Mouse (Mus musculus) limb, embryonic 11.5 days (tissue): ENCODE results near the gene Snapc4. TPM values are rescaled to one million over a fixed set of nuclear protein-coding genes. Genes with fewer than 3 reads are reported as not detected.

Experiments used
- ATAC-seq: fragments of 200-750 bp; cut with Nextera tagmentation; 2 replicates; pipeline ENCODE4 v1.8.0; 2017; ENCODE audit warnings: low read depth; ENCODE audit not compliant: insufficient number of reproducible peaks, low FRiP score, low TSS enrichment
- DNase-seq: peaks from one replicate; pipeline ENCODE4 v3.0.0-alpha.2; 2015; ENCODE audit warnings: low spot score
- H3K27ac ChIP-seq: fragments of 300-500 bp; sonication (generic); replicated peaks from 2 replicates; pipeline ENCODE4 v1.5.1; 2014; ENCODE audit warnings: low read depth, mild to moderate bottlenecking, low read length
- H3K27me3 ChIP-seq: fragments of 300-500 bp; sonication (generic); 2 replicates; pipeline ENCODE4 v1.6.1; 2014; ENCODE audit warnings: mild to moderate bottlenecking, low read length, mixed read lengths; ENCODE audit not compliant: control insufficient read depth, insufficient read depth
- H3K36me3 ChIP-seq: fragments of 300-500 bp; sonication (generic); 2 replicates; pipeline ENCODE4 v1.6.1; 2014; ENCODE audit warnings: mild to moderate bottlenecking, low read length, moderate library complexity, mixed read lengths; ENCODE audit not compliant: control insufficient read depth, insufficient read depth
- H3K4me1 ChIP-seq: fragments of 300-500 bp; sonication (generic); 2 replicates; pipeline ENCODE4 v1.6.1; 2014; ENCODE audit warnings: low read length, mixed read lengths; ENCODE audit not compliant: control insufficient read depth, insufficient read depth
- H3K4me2 ChIP-seq: fragments of 300-500 bp; sonication (generic); 2 replicates; pipeline ENCODE4 v1.6.1; 2014; ENCODE audit warnings: low read depth, mild to moderate bottlenecking, moderate library complexity; ENCODE audit not compliant: severe bottlenecking
- H3K4me3 ChIP-seq: fragments of 300-500 bp; sonication (generic); 2 replicates; pipeline ENCODE4 v1.5.1; 2014; ENCODE audit warnings: low read depth, low read length
- H3K9ac ChIP-seq: fragments of 300-500 bp; sonication (generic); 2 replicates; pipeline ENCODE4 v1.6.1; 2014; ENCODE audit warnings: mild to moderate bottlenecking, low read length
- H3K9me3 ChIP-seq: fragments of 300-500 bp; sonication (generic); 2 replicates; pipeline ENCODE4 v1.6.1; 2016; ENCODE audit warnings: low read length; ENCODE audit not compliant: control insufficient read depth
- WGBS: fragments of 180-500 bp; shearing (Covaris S2); extraction: QIAGEN DNeasy Blood & Tissue Kit; methylation state at CpG from one replicate; pipeline ENCODE4 v1.1.7; 2014; 5-methylcytosine and 5-hydroxymethylcytosine counted together
- polyA plus RNA-seq: library from polyadenylated mRNA; unstranded; fragments of >200 nt; fragmentation: Nextera tagmentation; extraction: Ambion mirVana; gene quantifications from 2 replicates; pipeline ENCODE4 v1.2.1, GENCODE M21; 2014

Snapc4 gene
- polyA plus RNA-seq, 1 experiment from 2014 or later, result 25.3 TPM

DNA sequence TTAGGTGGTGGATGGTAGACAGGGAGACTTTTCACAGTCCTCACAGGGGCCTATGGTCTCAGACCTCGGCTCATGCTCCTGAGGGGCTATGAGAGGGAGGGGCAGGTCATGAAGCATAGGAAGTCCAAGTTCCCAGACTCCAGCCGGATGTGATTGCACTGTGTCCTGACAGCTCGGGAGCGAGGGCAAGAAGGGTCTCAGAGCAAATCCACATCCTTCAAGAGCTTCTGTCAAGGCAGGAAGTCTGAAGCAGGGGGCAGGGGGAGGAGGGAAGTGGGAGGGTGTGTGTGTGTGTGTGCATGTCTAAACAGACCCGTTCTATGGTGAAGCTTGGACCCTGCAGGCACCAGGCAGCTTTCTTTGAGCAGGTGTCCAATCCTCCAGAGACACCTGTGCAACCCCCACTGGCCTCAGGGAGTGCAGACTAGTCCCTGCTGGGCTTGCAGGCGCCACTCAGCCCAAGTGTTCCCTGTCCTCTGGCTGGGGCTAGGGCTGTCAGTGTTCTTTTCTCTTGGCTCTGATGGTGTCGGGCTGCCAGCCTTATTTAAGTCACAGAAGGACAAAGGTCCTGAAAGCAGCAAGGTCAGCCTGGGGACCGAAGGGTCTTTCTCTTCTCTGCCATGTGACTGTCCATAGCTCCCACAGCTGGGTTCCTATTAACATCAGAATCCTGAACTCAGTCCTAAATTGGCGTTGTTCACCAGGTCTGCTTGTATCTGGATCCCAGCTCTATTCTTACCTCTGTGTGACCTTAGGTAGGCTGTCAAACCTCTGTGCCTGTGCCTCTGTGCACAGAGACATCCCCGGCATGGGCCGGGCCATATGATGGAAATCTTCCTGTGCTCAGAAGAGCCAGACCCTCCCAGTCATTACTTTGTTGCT is 37.6 kb downstream of the Snapc4 start:
- H3K27me3 ChIP-seq, result no peaks in the 10 kb centered on the region
- no peak overlapping the region for H3K4me3 ChIP-seq
- DNase-seq (no peak), ATAC-seq (no peak)
- no peak overlapping the region for H3K4me2 ChIP-seq
- H3K9ac ChIP-seq, result no peak overlapping the region
- peaks cover 13% of the 10 kb centered on the region for H3K36me3 ChIP-seq
- no peaks in the 10 kb centered on the region for H3K9me3 ChIP-seq
- no peak overlapping the region for H3K27ac ChIP-seq
- 79% methylated on average over 11 of the region's 11 CpGs for WGBS
- H3K4me1 ChIP-seq, result no peaks in the 10 kb centered on the region

DNA sequence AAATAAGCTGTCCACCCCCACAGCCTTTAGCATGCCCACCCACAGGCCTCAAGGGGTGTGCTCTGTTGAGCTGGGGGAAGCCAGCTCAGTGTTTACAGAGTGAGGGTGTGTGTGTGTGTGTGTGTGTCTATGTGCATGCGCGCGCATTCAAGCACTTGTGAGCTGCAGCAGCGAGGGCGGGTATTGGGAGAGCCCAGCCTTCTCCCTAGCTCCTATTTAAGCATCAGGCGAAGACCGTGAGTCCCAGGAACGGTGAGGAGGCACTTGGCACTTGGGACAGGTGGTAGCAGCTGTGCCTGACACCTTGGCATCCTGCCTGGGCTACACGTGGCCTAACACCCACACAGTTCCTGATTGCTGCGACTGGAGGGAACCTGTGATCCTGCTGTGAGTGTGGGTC is 38.4 kb downstream of the Snapc4 start:
- Histone ChIP-seq H3K27ac (no peak overlapping the region), H3K9ac (no peak overlapping the region), H3K4me2 (no peak overlapping the region), H3K36me3 (peaks cover 13% of the 10 kb centered on the region), H3K4me3 (no peak overlapping the region), H3K9me3 (no peaks in the 10 kb centered on the region), H3K4me1 (no peaks in the 10 kb centered on the region), H3K27me3 (no peaks in the 10 kb centered on the region)
- 89% methylated on average over 10 of the region's 10 CpGs for WGBS
- no peak for ATAC-seq
- DNase-seq, result no peak

DNA sequence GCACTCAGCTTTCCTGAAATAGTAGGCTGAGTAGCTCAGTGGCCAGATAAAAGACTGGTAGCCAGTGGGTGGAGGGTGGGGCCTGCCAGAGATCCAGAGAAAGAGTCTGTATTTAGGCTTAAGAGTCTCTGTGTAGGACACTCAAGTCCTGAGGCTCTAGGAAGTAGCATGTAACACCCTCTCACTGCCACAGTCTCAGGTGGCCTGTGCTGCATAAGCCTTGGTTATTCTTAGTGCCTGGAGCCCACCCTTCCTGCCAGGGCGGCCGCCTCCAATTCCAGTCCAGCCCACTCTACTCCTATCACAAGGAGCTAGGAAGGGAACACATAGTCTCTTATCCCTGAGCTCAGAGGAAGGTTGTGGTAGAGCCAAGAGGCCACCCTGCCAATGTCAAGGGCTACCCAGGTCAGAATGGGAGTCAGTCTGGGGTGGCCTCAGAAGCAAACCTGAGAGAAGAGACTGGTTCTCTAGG is 38.9 kb downstream of the Snapc4 start:
- Histone ChIP-seq H3K27me3 (no peaks in the 10 kb centered on the region), H3K4me3 (no peak overlapping the region), H3K4me1 (no peaks in the 10 kb centered on the region), H3K9me3 (no peaks in the 10 kb centered on the region), H3K9ac (no peak overlapping the region), H3K27ac (no peak overlapping the region), H3K36me3 (peaks cover 13% of the 10 kb centered on the region), H3K4me2 (no peak overlapping the region)
- 90% methylated on average over 2 of the region's 2 CpGs for WGBS
- DNase-seq (no peak), ATAC-seq (no peak)

DNA sequence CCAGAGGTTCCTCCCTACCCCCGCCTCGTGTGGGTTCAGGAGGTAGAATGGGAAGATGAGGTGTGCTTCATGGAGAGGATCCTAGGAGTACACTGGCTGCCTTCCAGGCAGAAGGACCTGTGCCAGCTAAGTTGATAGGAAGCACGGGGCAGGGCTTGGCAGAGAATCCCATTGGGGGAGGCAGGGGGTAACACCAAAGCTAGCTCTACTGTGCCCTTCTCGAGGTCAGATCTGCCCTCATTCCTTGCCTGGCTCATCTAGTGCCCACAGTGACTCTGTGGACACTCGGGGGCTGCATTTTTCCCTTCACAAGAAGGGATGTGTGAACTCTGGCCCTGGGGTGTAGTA is 41.3 kb downstream of the Snapc4 start:
- H3K27me3 ChIP-seq, result no peaks in the 10 kb centered on the region
- ATAC-seq (no peak), DNase-seq (no peak)
- no peak overlapping the region for H3K4me2 ChIP-seq
- H3K36me3 ChIP-seq, result peaks cover 11% of the 10 kb centered on the region
- 91% methylated on average over 5 of the region's 5 CpGs for WGBS
- no peaks in the 10 kb centered on the region for H3K9me3 ChIP-seq
- H3K4me1 ChIP-seq, result no peaks in the 10 kb centered on the region
- H3K9ac ChIP-seq, result no peak overlapping the region
- no peak overlapping the region for H3K4me3 ChIP-seq
- no peak overlapping the region for H3K27ac ChIP-seq

DNA sequence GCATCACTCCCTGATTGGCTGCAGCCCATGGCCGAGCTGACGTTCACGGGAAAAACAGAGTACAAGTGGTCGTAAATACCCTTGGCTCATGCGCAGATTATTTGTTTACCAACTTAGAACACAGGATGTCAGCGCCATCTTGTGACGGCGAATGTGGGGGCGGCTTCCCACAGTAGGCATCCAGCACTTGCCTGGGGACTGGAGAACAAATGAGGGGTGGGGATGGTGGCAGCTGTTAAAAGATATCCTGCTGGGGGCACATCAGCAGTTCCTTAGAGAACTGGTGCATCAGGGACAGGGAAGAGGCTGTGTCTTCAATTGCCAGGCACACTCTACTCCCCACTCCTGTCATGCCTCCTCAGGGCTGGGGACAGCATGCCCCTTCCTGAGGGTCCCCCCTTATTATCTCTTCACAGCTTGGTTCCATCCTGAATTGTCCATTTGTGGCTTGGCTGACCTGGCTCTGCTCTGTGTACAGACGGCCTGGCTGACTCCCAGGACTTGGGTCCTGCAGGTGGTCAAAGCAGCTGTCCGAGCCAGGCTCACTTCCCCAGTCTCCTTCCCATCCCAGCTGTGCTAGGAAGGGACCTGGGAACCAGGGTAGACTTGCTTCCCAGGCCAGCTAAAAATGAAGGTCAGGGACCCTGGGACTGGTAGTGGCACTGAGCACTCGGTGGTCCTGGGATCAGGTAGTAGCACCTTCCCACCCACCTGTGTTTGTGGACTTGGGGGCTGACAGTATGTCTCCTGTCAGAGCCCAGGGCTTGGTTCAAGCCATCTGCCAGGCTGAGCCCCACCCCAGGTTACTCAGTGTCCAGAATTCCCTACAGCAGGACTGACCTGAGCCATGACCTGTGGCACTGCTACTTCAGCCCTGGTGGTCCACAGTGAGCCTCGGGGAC is 41.9 kb downstream of the Snapc4 start:
- no peak overlapping the region for H3K27ac ChIP-seq
- H3K4me1 ChIP-seq, result no peaks in the 10 kb centered on the region
- no peak overlapping the region for H3K4me3 ChIP-seq
- H3K9ac ChIP-seq, result no peak overlapping the region
- DNase-seq (no peak), ATAC-seq (no peak)
- H3K36me3 ChIP-seq, result peaks cover 11% of the 10 kb centered on the region
- no peak overlapping the region for H3K4me2 ChIP-seq
- no peaks in the 10 kb centered on the region for H3K27me3 ChIP-seq
- 91% methylated on average over 8 of the region's 13 CpGs for WGBS
- no peaks in the 10 kb centered on the region for H3K9me3 ChIP-seq

DNA sequence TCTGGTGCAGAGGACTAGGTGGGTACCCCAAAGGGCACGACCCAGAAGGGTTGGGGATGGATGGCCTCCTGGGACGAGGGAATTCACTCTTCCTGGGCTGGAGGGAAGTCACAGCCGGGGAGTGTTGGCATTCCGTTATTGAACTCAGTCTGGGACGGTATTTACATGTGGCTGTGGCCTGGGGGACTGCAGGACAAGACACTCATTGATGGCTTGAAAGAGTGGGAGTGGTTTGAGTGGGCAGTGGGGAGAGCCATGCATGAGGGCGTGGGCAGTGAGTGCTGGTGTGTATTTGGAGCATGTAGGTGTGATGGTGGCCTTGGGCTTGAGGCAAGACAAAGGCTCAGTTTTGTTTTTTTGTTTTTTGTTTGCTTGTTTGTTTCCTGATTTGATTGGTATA is 49.8 kb downstream of the Snapc4 start:
- Histone ChIP-seq H3K9ac (no peak overlapping the region), H3K9me3 (no peaks in the 10 kb centered on the region), H3K4me1 (no peaks in the 10 kb centered on the region), H3K36me3 (peaks cover 17% of the 10 kb centered on the region), H3K27me3 (no peaks in the 10 kb centered on the region), H3K4me2 (no peak overlapping the region), H3K27ac (no peak overlapping the region), H3K4me3 (no peak overlapping the region)
- ATAC-seq (no peak), DNase-seq (no peak)
- 75% methylated on average over 6 of the region's 6 CpGs for WGBS

DNA sequence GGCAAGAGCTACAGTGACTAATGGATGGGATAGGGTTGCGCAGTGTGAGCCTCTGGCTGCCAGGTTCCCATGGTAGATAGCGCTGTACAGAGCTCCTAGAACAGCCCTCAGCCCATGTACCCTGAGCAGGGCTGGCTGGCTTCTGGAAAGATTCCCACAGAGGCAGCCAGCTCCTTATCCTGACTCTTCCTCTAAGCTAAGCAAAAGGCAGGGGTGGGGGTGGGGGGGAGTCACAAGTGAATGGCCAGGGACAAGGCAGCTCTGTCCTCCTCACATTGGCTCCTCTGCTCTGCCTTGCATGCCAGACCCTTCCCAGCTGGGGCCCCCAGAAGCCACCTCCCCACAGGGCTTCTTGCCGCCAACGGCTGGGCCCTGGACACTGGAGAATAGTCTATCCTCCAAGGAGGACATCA is 50.4 kb downstream of the Snapc4 start:
- Histone ChIP-seq H3K27me3 (no peaks in the 10 kb centered on the region), H3K4me1 (no peaks in the 10 kb centered on the region), H3K4me3 (no peak overlapping the region), H3K9ac (no peak overlapping the region), H3K4me2 (no peak overlapping the region), H3K27ac (no peak overlapping the region), H3K9me3 (no peaks in the 10 kb centered on the region), H3K36me3 (peaks cover 17% of the 10 kb centered on the region)
- DNase-seq (no peak), ATAC-seq (no peak)
- 93% methylated on average over 4 of the region's 4 CpGs for WGBS

DNA sequence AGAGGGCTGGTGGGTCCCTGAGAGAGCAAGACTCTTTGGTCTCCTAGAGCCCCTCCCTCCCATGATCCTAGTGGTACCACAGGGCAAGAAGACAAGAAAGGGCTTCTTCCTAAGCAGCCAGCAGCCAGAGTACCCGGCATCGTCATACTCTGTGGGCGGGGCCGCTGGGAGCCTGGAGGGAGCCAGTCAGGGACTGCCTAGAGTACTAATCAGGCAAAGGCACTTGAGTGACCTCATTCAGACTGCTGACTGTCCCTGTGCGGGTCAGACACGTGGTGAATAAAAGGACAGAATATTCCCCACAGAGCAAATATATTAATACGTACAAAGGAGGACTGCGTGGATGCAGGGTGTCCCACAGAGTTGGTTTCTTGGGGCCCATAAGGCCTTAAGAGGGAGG is 51.1 kb downstream of the Snapc4 start:
- Histone ChIP-seq H3K9me3 (no peaks in the 10 kb centered on the region), H3K4me1 (no peaks in the 10 kb centered on the region), H3K36me3 (peaks cover 20% of the 10 kb centered on the region), H3K27ac (no peak overlapping the region), H3K4me3 (no peak overlapping the region), H3K4me2 (no peak overlapping the region), H3K9ac (no peak overlapping the region), H3K27me3 (no peaks in the 10 kb centered on the region)
- no peak for ATAC-seq
- no peak for DNase-seq
- 64% methylated on average over 8 of the region's 8 CpGs for WGBS
